Mouse (Mus musculus) liver, postnatal 0 days (tissue): Measurements from ENCODE around the gene Fxyd6.

ENCODE experiments used
- CTCF ChIP-seq: sonication (generic); IDR thresholded peaks from 2 replicates; pipeline ENCODE4 v1.5.1; 2016; ENCODE audit warnings: antibody characterized with exemption, low read depth
- EP300 ChIP-seq: IDR thresholded peaks from 2 replicates; pipeline ENCODE4 v1.6.1; 2016; ENCODE audit warnings: antibody characterized with exemption, low read depth, mild to moderate bottlenecking

DNA sequence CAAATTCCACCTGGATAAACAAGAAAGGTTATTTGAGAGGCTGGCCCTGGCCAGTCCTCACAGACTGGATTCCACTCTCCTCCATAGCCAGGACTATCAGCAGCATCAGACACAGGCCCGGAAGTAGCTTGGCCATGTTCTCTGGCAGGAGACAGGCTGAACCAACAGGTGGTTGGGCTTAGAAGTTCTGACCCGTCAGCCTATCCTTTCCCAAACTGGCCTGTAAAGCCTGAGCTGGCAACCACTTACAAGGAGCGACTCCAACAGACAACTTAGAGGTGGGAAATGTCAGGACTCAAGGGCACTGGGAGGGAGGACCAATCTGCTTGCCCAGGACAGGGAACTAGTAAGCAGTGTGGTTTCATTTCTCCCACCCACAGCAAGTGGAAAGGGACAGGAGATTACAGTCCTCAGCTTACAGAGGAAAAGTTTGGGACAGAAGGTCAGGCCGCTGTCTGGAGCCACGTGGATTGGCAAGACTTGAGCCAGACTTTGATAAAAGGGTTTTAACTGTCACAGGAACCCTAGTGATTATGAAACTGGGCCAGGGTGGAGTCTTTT, 1.6 kb upstream of the Fxyd6 start:
- no peak for TF ChIP-seq CTCF
- no peak for TF ChIP-seq EP300
